Mouse (Mus musculus) megakaryocyte-erythroid progenitor cell, adult 5-6 weeks (primary cell): Measurements from ENCODE around the gene Sv2c. TPM values are rescaled to one million over a fixed set of nuclear protein-coding genes. Genes with fewer than 3 reads are reported as not detected.
A peak's percentile ranks its signal among the peaks of the same experiment; 100 is the strongest.

Experiments
- ATAC-seq: replicated peaks from 2 replicates; pipeline ENCODE4 v1.8.0; 2016; ENCODE audit warnings: mild to moderate bottlenecking, inconsistent platforms; ENCODE audit not compliant: severe bottlenecking, poor library complexity, low FRiP score, low TSS enrichment
- total RNA-seq, 2 experiments: library from RNA; stranded (forward) in 1 of 2; stranded (reverse) in 1 of 2; fragments of 200-1000, 215-1000 nt in 1 of 2; fragments of >200 nt in 1 of 2; fragmentation: Nextera tagmentation in 1 of 2; gene quantifications; 2 replicates each; pipeline ENCODE4 v1.2.3; 2014 to 2017

Sv2c gene
- total RNA-seq, 2 experiments from 2014 or later, result not detected

GRCm38 (mm10) chr13:95951098-95951894 is 181.1 kb downstream of the Sv2c start:
- peak; percentile 79 for ATAC-seq

DNA sequence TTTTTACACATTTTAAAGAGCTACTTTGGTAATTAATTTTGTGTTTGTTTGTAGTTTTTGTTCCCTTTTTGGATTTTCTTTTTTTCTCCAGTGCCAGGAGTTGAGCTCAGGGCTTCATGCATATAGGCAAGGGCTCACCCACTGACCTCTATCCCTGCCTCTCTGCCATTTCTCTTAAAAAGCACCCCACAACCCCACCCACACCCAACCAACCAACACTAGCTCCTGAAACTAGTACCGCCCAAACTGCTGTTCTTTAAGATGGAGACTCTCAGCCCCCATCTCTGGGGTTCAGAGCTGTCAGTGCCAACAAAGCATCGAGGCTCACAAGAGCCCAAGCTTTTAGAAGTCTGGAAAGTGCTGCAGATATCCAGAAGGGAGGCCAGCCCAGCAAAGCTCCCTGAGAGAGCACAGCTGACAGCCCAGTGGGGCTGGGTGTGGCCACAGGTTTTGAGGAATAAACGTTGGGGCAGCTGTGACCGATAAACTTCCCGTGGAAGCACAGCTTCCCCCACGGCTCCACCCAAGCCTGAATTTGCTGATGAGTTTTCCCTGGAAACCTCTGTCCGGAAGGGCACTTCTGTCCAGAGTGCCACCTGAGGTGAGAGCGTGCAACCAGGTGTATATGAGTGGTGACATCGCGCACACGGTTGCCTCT is 181.8 kb downstream of the Sv2c start:
- ATAC-seq, result peak; percentile 55

DNA sequence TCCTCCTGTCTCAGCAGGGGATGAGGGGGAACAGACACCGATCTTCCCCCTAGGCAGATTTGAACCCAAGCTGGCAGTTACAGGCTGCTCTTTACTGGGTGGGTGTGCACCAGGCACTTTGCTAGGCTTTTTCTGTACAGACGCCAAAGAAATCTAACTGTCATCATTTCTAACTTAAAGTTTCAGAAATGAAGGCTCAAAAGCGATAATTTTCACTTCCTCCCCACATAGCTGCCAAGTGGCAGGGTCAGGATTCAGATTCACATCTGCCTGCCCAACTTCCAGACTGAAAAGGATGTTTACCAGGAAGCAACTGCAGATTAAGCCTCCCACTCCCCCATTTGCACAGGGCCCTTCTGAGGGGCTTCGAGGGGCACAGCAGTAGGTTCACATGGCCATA is 183.0 kb downstream of the Sv2c start:
- no peak for ATAC-seq

DNA sequence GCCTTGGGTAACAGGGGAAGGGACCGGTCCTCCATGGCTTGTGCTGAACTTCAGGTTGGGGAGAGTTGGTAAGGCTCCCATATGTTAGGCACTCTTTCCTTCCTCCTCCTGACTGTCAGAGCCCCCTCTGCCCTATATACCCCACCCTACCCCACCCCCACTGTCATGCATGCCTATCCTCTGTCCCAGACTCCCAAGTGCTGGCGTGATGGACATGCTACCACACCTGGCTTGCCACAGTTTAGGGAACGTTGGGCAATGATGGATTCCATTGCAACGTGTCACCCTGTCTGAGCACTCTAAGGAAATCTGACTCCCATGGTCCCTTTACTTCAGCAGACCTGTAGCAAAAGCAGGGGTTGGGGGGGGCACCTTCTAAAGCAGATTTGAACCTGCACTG is 183.6 kb downstream of the Sv2c start:
- ATAC-seq, result no peak

GRCm38 (mm10) chr13:95948394-95948793 is 184.0 kb downstream of the Sv2c start:
- ATAC-seq, result peak; percentile 54

- no peak for ATAC-seq
Observed at GRCm38 (mm10) chr13:95945937-95946507, 186.4 kb downstream of the Sv2c start.

GRCm38 (mm10) chr13:95944621-95945020 is 187.8 kb downstream of the Sv2c start:
- ATAC-seq, result no peak

- ATAC-seq, result no peak
Observed at GRCm38 (mm10) chr13:95943919-95944318, 188.5 kb downstream of the Sv2c start.

DNA sequence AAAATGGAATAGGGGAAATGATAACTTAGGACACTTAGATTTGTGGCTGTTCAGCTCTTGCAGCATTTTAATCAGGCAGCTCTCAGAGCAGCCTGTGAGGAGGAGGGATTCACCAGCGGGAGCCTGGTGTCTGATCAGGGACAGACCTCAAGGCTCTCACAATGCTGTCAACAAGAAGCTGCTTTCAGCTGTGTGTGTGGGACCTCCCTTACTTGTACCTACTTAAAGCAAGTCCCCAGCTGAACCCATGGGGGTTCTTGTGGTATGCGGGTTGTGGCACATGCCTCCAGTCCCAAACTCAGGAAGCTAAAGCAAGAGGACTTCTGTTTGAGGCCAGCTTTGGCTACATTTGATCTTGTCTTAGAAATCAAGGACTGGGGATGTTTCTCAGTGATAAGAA is 189.8 kb downstream of the Sv2c start:
- ATAC-seq, result 0 out of 2 replicates have a peak, but pooled peaks have one; percentile 45

DNA sequence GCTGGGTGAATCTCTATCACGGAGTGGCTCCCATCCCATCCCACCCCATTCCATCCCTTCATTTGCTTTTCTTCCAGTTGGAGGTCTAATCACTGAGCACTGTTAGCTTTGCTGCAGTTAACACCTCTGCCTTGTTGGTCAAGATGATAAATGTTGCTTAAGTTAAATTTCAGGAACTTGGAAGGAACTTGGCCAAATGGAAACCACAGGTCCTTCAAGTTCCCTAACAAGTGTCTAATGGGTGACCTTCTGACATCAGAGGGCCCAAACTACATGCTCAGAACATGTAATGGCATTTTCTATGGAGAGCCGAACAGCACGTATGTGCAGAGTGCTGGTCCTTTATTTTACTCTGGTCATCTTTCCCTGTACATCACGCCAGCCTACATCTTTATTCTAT is 190.5 kb downstream of the Sv2c start:
- ATAC-seq, result no peak

DNA sequence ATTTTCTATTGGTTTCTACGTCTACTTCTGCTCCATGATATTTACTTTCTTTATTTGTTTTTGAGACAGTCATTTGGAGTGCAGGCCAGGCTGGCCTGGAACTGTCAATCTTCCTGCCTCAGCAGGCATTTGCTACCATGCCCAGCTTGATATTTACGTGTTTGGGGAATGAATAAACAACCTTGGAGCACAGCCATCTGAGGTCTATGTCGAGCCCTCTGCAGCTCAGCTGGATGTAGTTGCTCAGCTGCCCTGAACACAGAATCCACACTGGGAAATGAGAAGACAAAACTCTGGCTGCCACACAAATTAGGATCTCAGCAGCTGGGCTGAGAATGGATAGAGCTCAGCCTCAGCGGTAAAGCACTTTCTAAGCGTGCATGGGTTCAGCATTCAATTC is 191.6 kb downstream of the Sv2c start:
- no peak for ATAC-seq

- no peak for ATAC-seq
Observed at GRCm38 (mm10) chr13:95924201-95924621, 208.2 kb downstream of the Sv2c start.

- ATAC-seq, result no peak
Observed at GRCm38 (mm10) chr13:95922626-95923025, 209.8 kb downstream of the Sv2c start.

DNA sequence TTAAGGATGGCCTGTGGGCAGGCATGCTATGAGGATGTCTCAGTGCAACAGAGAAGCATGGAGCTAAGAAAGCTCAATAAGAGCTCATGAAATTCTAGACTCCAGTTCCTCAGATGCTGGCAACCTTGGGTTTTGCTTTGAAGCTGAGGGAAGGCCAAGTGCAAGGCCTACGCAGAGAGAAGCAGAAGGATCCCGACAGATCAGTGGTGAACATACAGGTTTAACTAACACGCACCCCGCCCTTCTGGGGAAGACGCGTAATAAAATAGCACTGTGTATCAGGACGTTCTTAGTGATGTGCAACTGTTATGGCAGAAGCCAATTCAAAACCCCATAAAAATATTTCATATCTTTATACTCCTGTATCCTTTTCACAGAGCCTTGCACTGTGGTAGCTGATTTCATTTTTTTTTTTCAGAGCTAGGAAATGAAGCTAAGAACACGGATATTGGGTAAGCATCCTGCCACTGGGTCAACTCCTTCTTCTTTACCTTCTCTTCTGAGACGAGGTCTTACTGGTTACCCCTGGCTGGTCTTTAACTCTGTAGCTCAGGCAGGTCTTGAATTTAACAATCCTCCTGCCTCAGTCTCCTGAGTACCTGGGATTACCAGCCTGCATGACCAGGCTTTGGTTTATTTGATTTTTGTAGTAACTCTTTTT is 213.6 kb downstream of the Sv2c start:
- 0 out of 2 replicates have a peak, but pooled peaks have one; percentile 18 for ATAC-seq

- no peak for ATAC-seq
Observed at GRCm38 (mm10) chr13:95913046-95913406, 219.4 kb downstream of the Sv2c start.

DNA sequence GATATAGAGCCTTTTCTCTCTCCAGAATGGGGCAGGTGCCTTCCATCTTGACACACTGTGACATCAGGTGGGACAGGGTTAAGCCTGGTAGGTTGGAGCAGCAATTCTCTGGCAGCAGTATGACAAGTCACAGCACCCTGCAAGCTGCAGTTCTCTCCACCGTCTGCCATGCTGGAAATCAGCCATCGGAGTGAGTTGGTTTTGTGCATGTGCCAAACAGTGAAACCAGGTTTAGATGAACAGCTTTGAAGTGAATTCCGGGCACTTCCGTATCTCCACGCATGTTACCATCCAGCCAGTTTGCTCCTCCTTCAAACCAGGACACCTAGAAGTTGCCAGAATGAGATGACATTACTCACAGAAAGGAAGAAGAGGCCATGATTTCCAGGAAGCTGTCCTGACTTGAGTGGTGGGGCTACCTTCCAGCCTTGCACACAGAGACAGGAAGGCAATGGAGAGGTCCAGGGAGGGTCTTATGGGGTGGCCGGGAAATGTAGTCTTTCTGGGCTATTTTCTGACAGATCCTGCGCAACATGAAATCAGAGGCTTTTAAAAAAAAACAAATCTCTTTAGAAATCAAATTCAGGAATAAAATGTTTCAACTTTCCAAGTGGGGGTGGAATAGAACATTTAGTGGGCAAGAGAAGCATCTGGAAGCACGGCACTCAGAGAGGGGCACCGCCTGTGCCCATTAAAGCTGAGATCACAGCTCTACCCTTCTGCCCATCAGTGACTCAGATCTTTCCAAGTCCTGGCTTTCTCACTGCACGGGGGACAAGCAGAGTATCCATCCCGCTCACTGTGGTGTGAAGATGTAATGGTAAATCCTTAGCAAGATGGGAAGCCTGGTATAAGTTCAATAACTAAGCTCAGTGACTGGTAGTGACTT is 220.0 kb downstream of the Sv2c start:
- ATAC-seq, result no peak

- ATAC-seq, result no peak
Observed at GRCm38 (mm10) chr13:95910270-95910669, 222.1 kb downstream of the Sv2c start.

GRCm38 (mm10) chr13:95909244-95909643 is 223.1 kb downstream of the Sv2c start:
- no peak for ATAC-seq
